Mouse (Mus musculus): ENCODE data around the gene Fam20c.

The Fam20c gene

DNA sequence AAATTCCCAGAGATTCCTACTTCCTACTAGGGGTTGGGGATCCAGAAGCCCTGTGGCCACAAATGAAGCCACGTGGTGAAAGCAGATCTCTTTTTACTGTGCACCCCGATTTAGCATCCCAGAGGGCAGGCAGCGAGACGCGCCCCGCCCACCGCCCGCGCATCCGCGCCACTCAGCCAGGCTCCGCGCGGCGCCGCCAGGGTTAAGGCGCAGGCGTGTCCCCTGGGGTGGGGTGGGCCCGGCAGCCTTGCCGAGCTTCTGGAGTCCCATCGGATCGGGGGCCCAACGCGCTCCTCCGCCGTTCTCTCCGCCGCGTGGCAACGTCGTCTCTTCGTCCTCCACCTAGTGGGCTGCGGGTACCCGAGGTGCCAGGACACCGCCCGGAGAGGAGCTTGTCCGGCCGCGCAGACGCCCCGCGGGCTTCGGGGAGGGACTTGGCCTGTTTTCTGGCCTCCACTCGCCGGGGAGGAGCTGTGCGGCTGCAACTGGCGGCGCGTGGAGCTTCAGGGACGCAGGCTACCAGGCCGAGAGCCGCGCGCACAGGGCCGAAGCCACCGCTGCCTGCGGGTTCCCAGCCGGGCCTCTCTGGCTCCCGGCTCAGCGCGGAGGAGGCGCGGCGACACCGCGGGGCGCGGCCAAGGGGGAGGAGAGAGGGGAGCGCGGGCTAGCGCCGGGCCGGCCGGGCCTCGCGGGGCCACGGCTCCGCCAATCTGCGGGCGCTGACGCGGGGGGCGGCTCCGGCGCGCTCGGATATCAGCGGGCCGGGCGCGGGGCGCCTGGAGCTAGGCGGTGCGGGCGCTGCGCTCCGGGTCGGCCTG is at the start of gene Fam20c:
Gene Fam20c, plus strand, starts transcription at position 212 of the 818 bp plus-strand sequence.
- peak; percentile 80 for DNase-seq (ENCODE audit: low spot score)

- DNase-seq (ENCODE audit: low spot score) = no peak
These were observed 46.9 kb upstream of the Fam20c start for GRCm38 (mm10) chr5:138707367-138707766.

GRCm38 (mm10) chr5:138708591-138708990 is 45.7 kb upstream of the Fam20c start:
- DNase-seq (ENCODE audit: low spot score) = peak; percentile 74

GRCm38 (mm10) chr5:138715561-138716095 is 38.7 kb upstream of the Fam20c start:
- no peak for DNase-seq (ENCODE audit: low spot score)

DNA sequence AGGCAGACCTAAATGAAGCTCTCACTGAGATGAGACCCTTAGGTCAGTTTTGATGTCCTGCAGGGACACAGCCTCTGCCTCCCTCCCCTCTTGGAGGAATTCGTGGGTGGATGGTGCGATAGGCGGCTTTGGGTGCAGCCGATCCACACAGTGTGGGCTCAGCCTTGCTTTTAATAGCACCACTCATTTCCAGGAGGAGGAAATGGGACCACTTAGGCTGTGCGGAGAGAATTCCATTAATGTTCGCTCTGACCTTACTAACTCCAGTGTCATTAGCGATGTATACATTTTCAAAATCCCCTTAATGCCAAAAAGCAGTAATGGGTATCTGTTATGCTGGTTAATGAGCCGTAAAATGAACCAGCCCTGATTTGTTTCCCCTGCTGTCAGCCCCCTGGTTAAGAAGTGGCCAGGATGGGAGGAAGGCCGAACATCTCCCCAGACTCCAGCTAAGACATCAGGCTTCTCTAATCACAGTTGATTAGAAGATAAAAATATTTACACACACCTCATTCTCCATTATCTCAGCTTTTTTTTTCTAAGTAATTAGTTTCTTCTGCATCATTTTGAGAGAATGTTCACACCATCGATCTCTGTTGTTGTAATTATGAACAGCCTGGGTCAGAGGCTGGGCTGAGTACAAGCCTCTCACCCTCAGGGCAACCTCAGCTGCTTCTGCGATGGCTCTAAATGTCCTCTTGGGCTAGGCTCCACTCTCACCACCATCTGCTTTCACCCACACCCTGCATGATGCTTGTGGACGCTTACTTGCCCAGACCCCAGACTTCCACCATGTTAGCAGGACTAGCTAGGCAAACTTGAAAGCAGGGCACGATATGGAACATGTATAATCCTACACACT is 33.8 kb upstream of the Fam20c start:
- no peak for DNase-seq (ENCODE audit: low spot score)

DNA sequence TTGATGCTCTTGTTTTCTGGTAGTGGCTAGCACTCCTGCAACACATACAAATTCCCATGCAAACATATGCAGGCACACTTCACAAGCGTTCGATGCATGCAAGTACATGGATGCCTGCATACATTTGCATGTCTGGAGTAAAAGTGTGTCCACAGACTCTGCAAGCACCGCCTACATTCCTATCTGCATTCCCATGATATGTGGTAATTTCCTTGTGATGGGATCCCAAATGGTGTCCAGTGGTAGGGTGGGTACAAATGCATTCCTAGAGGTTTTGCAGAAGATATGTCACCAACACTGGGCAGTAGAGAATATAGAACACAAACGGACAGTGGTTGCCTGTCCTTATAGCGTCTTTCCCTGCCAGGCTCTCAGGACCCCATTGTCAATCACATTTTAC is 29.9 kb upstream of the Fam20c start:
- DNase-seq (ENCODE audit: low spot score) = no peak

DNA sequence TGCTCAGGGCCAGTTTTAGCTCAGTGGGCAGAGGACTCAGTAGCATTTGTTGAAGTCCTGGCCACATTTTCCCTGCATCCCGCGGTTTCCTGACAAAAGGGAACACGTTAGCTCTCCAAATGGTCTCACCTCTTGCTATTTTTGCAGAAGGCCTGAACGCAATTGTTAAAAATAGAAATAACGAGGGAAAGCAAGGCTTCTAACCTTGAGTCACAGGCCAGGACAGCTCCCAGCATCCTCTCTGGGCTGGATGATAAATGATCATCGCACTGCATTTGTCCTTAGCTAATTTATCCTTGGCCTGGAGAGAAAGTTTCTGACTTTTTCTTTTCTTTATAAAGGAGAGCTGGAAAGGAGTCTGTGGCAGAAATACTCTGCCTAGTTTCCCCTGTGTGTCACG is 29.2 kb upstream of the Fam20c start:
- no peak for DNase-seq (ENCODE audit: low spot score)

GRCm38 (mm10) chr5:138730863-138731262 is 23.5 kb upstream of the Fam20c start:
- no peak for DNase-seq (ENCODE audit: low spot score)

- DNase-seq (ENCODE audit: low spot score) = no peak
These were observed 20.9 kb upstream of the Fam20c start for GRCm38 (mm10) chr5:138733317-138733899.

DNA sequence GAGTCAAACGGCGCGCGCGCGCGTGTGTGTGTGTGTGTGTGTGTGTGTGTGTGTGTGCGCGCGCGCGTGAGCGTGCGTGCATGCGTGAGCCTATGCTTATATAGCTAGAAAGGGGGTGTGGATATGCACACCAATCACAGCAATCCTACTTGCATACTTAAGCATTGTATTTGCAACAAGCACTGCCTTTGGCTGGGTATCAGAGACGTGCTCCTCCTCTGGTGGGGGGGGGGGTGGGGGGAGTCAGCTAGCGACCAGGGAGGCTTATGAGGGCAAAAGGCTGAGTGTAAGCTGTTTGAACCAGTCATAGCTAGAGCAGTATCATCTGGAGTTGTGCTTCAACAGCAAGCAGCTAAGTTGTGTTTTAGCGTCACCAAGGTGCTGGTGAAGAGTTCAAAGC is 20.3 kb upstream of the Fam20c start:
- DNase-seq (ENCODE audit: low spot score) = no peak

GRCm38 (mm10) chr5:138735201-138735757 is 19.0 kb upstream of the Fam20c start:
- no peak for DNase-seq (ENCODE audit: low spot score)

GRCm38 (mm10) chr5:138740150-138740549 is 14.2 kb upstream of the Fam20c start:
- no peak for DNase-seq (ENCODE audit: low spot score)

DNA sequence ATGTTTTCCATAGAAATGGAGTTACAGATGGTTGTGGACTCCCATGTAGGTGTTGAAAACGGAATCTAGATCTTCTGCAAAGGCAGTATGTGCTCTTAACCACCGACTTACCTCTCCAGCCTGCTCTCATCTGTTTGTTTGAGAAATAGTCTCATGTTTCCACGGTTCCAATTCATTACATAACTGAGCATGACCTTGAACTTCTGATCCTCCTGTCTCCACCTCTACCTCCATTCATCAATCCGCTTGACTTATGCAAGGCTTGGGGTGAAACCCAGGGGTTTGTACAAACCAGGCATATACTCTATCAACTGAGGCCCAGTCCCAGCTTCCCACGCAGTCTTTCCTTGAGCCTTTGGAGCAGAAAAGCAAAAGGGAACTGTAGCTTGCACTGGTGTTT is 12.8 kb upstream of the Fam20c start:
- no peak for DNase-seq (ENCODE audit: low spot score)

DNA sequence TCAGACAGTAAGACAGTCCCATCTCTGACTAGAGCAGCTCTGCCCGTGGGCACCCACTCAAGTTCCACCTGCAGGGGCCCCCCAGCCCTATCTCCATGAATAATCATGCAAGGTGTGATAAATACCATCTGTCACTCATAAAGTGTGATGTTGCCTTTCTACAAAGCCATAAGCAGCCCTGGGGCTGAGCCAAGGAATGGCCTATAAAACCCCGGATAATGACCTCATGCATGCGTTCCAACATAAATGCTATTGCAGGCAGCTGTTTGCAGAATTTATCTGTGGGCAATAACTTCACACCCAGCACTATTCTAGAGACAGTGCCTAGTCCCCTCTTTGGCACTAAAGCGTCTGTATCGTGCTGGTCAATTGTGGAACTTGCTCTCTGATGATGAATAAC is 12.0 kb upstream of the Fam20c start:
- DNase-seq (ENCODE audit: low spot score) = no peak

GRCm38 (mm10) chr5:138743631-138744030 is 10.7 kb upstream of the Fam20c start:
- DNase-seq (ENCODE audit: low spot score) = peak; percentile 56

- DNase-seq (ENCODE audit: low spot score) = peak; percentile 26
These were observed 8.8 kb upstream of the Fam20c start for GRCm38 (mm10) chr5:138745378-138746099.

DNA sequence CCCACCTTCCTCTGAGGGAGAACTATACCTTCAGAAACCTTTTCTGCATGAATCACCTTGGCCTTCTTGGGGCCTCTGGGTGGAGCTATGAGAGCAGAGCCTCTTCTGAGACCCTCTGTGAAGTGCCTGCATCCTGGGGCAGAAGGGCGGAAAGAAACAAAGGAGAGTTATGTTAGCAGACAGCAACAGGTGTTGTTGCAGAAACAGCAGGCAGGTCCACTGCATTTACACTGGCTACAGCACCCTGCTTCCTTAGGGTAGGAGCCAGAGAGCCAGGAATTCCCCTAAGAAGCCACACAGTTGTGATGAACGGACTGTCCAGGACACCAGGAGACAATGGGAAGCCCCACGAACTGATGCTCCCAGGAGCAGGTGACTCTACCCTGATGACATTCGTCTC is 1.0 kb upstream of the Fam20c start:
- DNase-seq (ENCODE audit: low spot score) = no peak

DNA sequence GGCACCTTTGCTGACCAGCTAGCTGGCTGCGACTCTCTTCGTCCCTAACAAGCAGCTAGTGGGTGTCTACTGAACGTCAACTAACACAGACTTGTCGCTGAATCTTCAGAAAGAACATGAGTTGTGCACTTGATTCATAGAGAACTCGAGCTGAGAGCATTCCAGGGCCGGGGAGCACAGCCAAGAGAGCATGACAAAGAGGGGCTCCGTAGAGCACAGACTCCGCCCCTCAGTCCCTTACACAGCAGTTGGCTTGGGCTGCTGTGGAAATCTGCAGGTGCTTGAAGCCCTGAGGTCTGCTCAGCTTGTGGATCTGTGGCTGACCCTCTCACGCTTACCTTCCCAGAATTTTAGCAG is 390 bp upstream of the Fam20c start:
- DNase-seq (ENCODE audit: low spot score) = no peak

DNA sequence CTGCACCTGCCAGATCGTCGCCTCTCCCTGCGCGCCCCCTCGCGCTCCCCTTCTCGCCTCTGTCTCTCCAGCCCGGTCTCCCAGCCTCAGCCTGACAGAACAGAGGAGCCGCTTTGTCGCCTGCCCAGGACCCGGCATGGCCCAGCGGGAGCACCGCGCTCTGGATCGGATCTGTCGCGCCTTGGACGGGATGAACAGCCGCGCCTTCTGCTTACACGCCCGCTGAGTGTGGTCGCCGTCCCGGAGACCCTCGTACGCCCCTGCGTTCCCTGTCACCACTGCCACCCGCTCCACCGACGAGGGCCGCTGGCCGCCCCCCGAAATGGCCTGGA is 773 bp downstream of the Fam20c start:
- DNase-seq (ENCODE audit: low spot score) = no peak

DNA sequence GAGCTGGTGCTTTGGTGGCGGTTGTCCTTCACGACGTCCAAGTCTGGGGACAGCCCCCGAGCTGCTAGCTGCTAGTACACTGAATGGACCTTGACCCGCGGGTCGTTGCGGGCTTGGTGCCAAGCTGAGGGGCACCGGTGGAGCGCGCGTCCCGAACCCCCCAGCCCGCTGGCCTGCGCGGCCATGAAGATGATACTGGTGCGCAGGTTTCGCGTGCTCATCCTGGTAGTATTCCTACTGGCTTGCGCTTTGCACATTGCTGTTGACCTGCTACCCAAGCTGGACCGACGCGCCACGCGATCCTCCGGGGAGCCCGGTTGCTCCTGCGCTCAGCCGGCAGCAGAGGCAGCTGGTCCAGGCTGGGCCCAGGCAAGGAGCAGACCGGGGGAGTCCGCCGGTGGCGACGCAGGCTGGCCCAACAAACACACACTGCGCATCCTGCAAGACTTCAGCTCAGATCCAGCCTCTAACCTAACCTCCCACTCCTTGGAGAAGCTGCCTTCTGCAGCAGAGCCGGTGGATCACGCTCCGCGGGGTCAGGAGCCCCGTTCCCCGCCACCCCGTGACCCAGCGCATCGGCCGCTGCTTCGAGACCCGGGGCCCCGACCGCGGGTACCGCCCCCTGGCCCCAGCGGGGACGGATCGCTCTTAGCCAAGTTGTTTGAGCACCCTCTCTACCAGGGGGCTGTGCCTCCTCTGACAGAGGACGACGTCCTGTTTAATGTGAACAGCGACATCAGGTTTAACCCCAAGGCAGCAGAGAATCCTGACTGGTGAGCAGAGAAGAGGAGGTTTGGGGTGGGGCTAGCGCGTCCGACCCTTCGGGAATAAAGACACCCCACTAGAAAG is 1.4 kb downstream of the Fam20c start:
- no peak for DNase-seq (ENCODE audit: low spot score)

Measured in adipocyte (in vitro differentiated cells).